Mouse (Mus musculus): Measurements from ENCODE around the gene Gmpr2. TPM values are rescaled to one million over a fixed set of nuclear protein-coding genes. Genes with fewer than 3 reads are reported as not detected.

The Gmpr2 gene
- polyA plus RNA-seq, 1 experiment from 2014 or later: 48.7 TPM

DNA sequence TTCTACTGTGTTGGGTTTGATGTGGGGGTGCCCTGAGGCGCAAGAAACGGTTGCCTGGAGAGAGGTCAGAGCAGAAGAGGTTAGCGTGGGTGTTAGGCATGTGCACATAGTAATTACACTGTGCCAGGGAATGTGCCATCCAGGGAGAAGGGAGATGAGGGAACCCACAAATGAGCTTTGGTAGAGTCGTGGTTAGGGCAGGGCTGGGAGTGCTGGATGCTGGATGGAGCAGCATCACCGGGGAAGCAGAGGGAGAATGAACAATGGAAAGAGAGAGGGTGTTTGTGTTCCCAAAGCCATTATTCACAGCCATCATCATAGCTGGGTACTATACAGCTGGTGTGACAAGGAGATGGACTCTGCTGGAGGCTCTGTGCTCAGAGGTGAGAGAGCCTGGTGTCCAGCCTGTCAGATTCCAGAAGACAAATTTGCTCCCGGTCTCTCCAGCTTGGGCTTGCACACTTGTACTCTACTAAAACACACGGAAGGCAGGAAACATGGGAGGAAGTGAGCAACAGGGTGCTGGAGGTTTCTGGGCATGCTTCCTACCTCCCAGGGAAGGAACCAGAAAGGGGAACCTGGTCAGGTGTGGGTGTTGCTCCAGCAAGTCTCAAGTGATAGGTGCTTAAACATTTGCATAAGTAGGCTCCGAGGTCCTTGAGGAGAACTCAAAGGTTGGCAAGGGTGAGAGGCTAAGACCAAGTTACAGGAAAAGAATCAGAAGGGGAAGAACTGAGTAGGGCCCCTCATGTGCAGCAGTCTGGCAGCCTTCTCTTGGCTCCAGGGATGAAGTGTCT lies 56.3 kb downstream of the Gmpr2 start:
- H3K4me3 ChIP-seq (ENCODE audit: low read depth, low read length): no peak overlapping the region
- H3K9ac ChIP-seq (ENCODE audit: low read length): no peak overlapping the region
- WGBS: 74% methylated on average over 8 of the region's 8 CpGs
- no peaks in the 10 kb centered on the region for H3K9me3 ChIP-seq (replicated peaks; ENCODE audit: control insufficient read depth, low read length)
- H3K4me1 ChIP-seq (ENCODE audit: control insufficient read depth, insufficient read depth, low read length): no peaks in the 10 kb centered on the region
- DNase-seq (ENCODE audit: low spot score): no peak
- no peaks in the 10 kb centered on the region for H3K27me3 ChIP-seq (replicated peaks; ENCODE audit: control insufficient read depth, insufficient read depth, low read length)
- ATAC-seq: no peak
- H3K36me3 ChIP-seq (ENCODE audit: control insufficient read depth, insufficient read depth, low read length): no peaks in the 10 kb centered on the region
- H3K27ac ChIP-seq (ENCODE audit: low read depth, low read length): no peak overlapping the region
- no peak overlapping the region for H3K4me2 ChIP-seq (ENCODE audit: low read length)

Other genes starting within 250 kb of the Gmpr2 start
- 26.8 and 31.1 TPM in 2 replicates for gene Dhrs4, start 193.2 kb upstream of the Gmpr2 start, polyA plus RNA-seq (2014; fragmentation: Nextera tagmentation; extraction: Ambion mirVana)
- 21.9 and 26.5 TPM in 2 replicates for gene Carmil3, start 181.3 kb upstream of the Gmpr2 start, polyA plus RNA-seq (2014; fragmentation: Nextera tagmentation; extraction: Ambion mirVana)
- 4.5 and 7.4 TPM in 2 replicates for gene Cpne6, start 161.5 kb upstream of the Gmpr2 start, polyA plus RNA-seq (2014; fragmentation: Nextera tagmentation; extraction: Ambion mirVana)
- gene Nrl, start 147.0 kb upstream of the Gmpr2 start, polyA plus RNA-seq (2014; fragmentation: Nextera tagmentation; extraction: Ambion mirVana): not detected in 2 replicates
- 10.7 and 11.6 TPM in 2 replicates for gene Pck2, start 131.7 kb upstream of the Gmpr2 start, polyA plus RNA-seq (2014; fragmentation: Nextera tagmentation; extraction: Ambion mirVana)
- gene Dcaf11, start 111.9 kb upstream of the Gmpr2 start, polyA plus RNA-seq (2014; fragmentation: Nextera tagmentation; extraction: Ambion mirVana): 130 and 137 TPM in 2 replicates
- gene A730061H03Rik, start 111.5 kb upstream of the Gmpr2 start, polyA plus RNA-seq (2014; fragmentation: Nextera tagmentation; extraction: Ambion mirVana): not detected in 2 replicates
- not detected in 2 replicates for gene Fitm1, start 96.3 kb upstream of the Gmpr2 start, polyA plus RNA-seq (2014; fragmentation: Nextera tagmentation; extraction: Ambion mirVana)
- 192 and 204 TPM in 2 replicates for gene Psme1, start 93.8 kb upstream of the Gmpr2 start, polyA plus RNA-seq (2014; fragmentation: Nextera tagmentation; extraction: Ambion mirVana)
- gene Emc9, start 86.6 kb upstream of the Gmpr2 start, polyA plus RNA-seq (2014; fragmentation: Nextera tagmentation; extraction: Ambion mirVana): 13.9 and 17.6 TPM in 2 replicates
- 206 and 213 TPM in 2 replicates for gene Psme2, start 80.8 kb upstream of the Gmpr2 start, polyA plus RNA-seq (2014; fragmentation: Nextera tagmentation; extraction: Ambion mirVana)
- gene Rnf31, start 80.2 kb upstream of the Gmpr2 start, polyA plus RNA-seq (2014; fragmentation: Nextera tagmentation; extraction: Ambion mirVana): 11.0 and 13.0 TPM in 2 replicates
- 6.3 and 6.9 TPM in 2 replicates for gene Irf9, start 68.4 kb upstream of the Gmpr2 start, polyA plus RNA-seq (2014; fragmentation: Nextera tagmentation; extraction: Ambion mirVana)
- gene Rec8, start 53.9 kb upstream of the Gmpr2 start, polyA plus RNA-seq (2014; fragmentation: Nextera tagmentation; extraction: Ambion mirVana): 6.5 and 7.0 TPM in 2 replicates
- gene Ipo4, start 36.0 kb upstream of the Gmpr2 start, polyA plus RNA-seq (2014; fragmentation: Nextera tagmentation; extraction: Ambion mirVana): 80.8 and 82.5 TPM in 2 replicates
- 1.8 and 3.4 TPM in 2 replicates for gene Gm49378, start 34.0 kb upstream of the Gmpr2 start, polyA plus RNA-seq (2014; fragmentation: Nextera tagmentation; extraction: Ambion mirVana)
- gene Tm9sf1, start 28.1 kb upstream of the Gmpr2 start, polyA plus RNA-seq (2014; fragmentation: Nextera tagmentation; extraction: Ambion mirVana): 56.5 and 57.5 TPM in 2 replicates
- 0.17 and 0.20 TPM in 2 replicates for gene Tssk4, start 21.8 kb upstream of the Gmpr2 start, polyA plus RNA-seq (2014; fragmentation: Nextera tagmentation; extraction: Ambion mirVana)
- 62.7 and 64.4 TPM in 2 replicates for gene Mdp1, start 11.4 kb upstream of the Gmpr2 start, polyA plus RNA-seq (2014; fragmentation: Nextera tagmentation; extraction: Ambion mirVana)
- 622 and 707 TPM in 2 replicates for gene Nedd8, start 183 bp downstream of the Gmpr2 start, polyA plus RNA-seq (2014; fragmentation: Nextera tagmentation; extraction: Ambion mirVana)
- gene Tinf2, start 9.9 kb downstream of the Gmpr2 start, polyA plus RNA-seq (2014; fragmentation: Nextera tagmentation; extraction: Ambion mirVana): 30.6 and 37.5 TPM in 2 replicates
- gene Tgm1, start 42.0 kb downstream of the Gmpr2 start, polyA plus RNA-seq (2014; fragmentation: Nextera tagmentation; extraction: Ambion mirVana): 0.10 and 0.12 TPM in 2 replicates
- 34.2 and 38.3 TPM in 2 replicates for gene Rabggta, start 50.3 kb downstream of the Gmpr2 start, polyA plus RNA-seq (2014; fragmentation: Nextera tagmentation; extraction: Ambion mirVana)
- gene Dhrs1, start 73.7 kb downstream of the Gmpr2 start, polyA plus RNA-seq (2014; fragmentation: Nextera tagmentation; extraction: Ambion mirVana): 83.8 and 84.4 TPM in 2 replicates
- 36.3 and 36.6 TPM in 2 replicates for gene Nop9, start 73.8 kb downstream of the Gmpr2 start, polyA plus RNA-seq (2014; fragmentation: Nextera tagmentation; extraction: Ambion mirVana)
- gene Cideb, start 86.5 kb downstream of the Gmpr2 start, polyA plus RNA-seq (2014; fragmentation: Nextera tagmentation; extraction: Ambion mirVana): 0.14 TPM in 1 of 2 replicates, not detected in the other
- 0.07 and 0.14 TPM in 2 replicates for gene Ltb4r2, start 89.5 kb downstream of the Gmpr2 start, polyA plus RNA-seq (2014; fragmentation: Nextera tagmentation; extraction: Ambion mirVana)
- gene Ltb4r1, start 94.0 kb downstream of the Gmpr2 start, polyA plus RNA-seq (2014; fragmentation: Nextera tagmentation; extraction: Ambion mirVana): 0.28 TPM in 1 of 2 replicates, not detected in the other
- 1.9 and 3.3 TPM in 2 replicates for gene Adcy4, start 112.2 kb downstream of the Gmpr2 start, polyA plus RNA-seq (2014; fragmentation: Nextera tagmentation; extraction: Ambion mirVana)
- gene Ripk3, start 116.9 kb downstream of the Gmpr2 start, polyA plus RNA-seq (2014; fragmentation: Nextera tagmentation; extraction: Ambion mirVana): 2.4 and 4.1 TPM in 2 replicates
- gene Nfatc4, start 151.2 kb downstream of the Gmpr2 start, polyA plus RNA-seq (2014; fragmentation: Nextera tagmentation; extraction: Ambion mirVana): 8.3 and 9.1 TPM in 2 replicates
- 6.2 and 7.4 TPM in 2 replicates for gene Nynrin, start 182.1 kb downstream of the Gmpr2 start, polyA plus RNA-seq (2014; fragmentation: Nextera tagmentation; extraction: Ambion mirVana)
- 0.20 and 0.27 TPM in 2 replicates for gene Cbln3, start 212.5 kb downstream of the Gmpr2 start, polyA plus RNA-seq (2014; fragmentation: Nextera tagmentation; extraction: Ambion mirVana)
- 4.6 and 5.4 TPM in 2 replicates for gene Khnyn, start 213.0 kb downstream of the Gmpr2 start, polyA plus RNA-seq (2014; fragmentation: Nextera tagmentation; extraction: Ambion mirVana)
- 99.0 and 110 TPM in 2 replicates for gene Sdr39u1, start 228.4 kb downstream of the Gmpr2 start, polyA plus RNA-seq (2014; fragmentation: Nextera tagmentation; extraction: Ambion mirVana)